Mouse (Mus musculus) testis, adult 2 months (tissue): ENCODE results near the gene Abca1.

Source experiments
- CTCF ChIP-seq: fragments of 200-500 bp; IDR thresholded peaks from 2 replicates; pipeline ENCODE4 v1.5.1; 2012; ENCODE audit warnings: low read depth, mild to moderate bottlenecking, inconsistent platforms, low read length, moderate library complexity; ENCODE audit not compliant: control insufficient read depth, insufficient read depth, insufficient replicate concordance
- POLR2A ChIP-seq: fragments of 200-500 bp; IDR thresholded peaks from 2 replicates; pipeline ENCODE4 v1.6.1; 2012; ENCODE audit warnings: low read depth, mild to moderate bottlenecking, inconsistent platforms, low read length, moderate library complexity; ENCODE audit not compliant: control insufficient read depth

DNA sequence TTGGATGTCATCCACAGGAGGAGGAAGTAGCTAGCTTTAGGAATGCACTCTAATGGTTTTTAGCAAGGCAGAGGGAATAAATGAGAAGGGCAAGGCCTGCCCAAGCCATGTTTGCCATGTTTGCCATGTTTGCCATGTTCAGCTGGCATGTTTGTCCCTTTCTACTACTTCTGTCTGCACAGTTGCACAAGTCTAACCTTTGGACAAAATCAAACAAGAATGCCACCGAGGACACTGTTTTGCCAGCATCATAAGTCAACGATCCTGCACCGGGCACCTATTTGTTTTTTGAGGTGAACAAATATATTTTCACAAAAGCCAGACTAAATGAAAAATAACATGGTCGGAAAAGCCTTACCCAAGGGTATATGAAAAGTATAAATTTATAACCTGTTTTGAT, 149.8 kb downstream of the Abca1 start:
- TF ChIP-seq CTCF (no peak), POLR2A (no peak)
